ENCODE assay signal across 14 mouse cellular contexts in the genomic region with DNA sequence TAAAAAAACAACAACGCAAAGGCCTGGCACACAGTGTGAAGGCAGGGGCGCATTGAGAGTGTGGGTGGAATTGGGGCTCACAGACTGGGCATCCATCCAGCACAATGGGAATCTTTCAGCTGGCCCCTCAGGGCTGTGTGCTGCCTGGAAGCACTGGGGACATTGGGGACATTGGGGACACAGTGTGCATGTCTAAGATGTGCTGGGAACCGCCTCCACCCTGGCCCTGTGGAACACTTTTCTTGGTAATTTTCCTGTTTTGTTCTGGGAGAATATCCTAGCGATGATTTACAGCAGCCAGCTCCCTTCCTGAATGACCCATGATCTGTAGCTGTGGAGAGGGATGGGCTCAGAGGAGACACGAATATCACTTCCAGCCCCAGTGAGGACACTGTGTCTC. TPM values are rescaled to one million over a fixed set of nuclear protein-coding genes. Genes with fewer than 3 reads are reported as not detected.
DNase-seq lines count a peak whose midpoint lies in the region; ATAC-seq lines count a peak whose summit lies in the region.
"Had no signal": no experiment of that assay in that cellular context is flagged by ENCODE, and none has a peak within 500 bp of the region (broad histone marks: within the 10 kb centered on the region; RNA-seq: fewer than 3 reads in every experiment).

No protein-coding gene starts in this region.

- no peaks in the 10 kb centered on the region for H3K4me1 ChIP-seq in midbrain, embryonic 15.5 days
- H3K4me1 ChIP-seq: liver, embryonic 15.5 days had no signal

- H3K9ac ChIP-seq in midbrain, embryonic 15.5 days: no peak overlapping the region
- H3K9ac ChIP-seq: liver, embryonic 15.5 days had no signal

- no peaks in the 10 kb centered on the region for H3K36me3 ChIP-seq in midbrain, embryonic 15.5 days (replicated peaks)
- H3K36me3 ChIP-seq: liver, embryonic 15.5 days had no signal

- peak; percentile 19 for DNase-seq in cerebellum, adult 11-12 months
- no peak for DNase-seq in cerebellum, adult 8-10 months
- peak; percentile 63 for DNase-seq in right cerebral cortex, adult 18-20 months
- DNase-seq in right cerebral cortex, postnatal 4 days: no peak
- DNase-seq in layer of hippocampus, adult 9-11 months: peak; percentile 70
- DNase-seq in right cerebral cortex, postnatal 36 days (ENCODE audit: low spot score in 2 of 2): peak; percentile 14 to 32
- DNase-seq in lung, postnatal 36 days: no peak
- DNase-seq: adrenal gland, postnatal 36 days; heart, adult 11 months; heart, postnatal 10 days had no signal

- no peaks in the 10 kb centered on the region for H3K27me3 ChIP-seq in midbrain, embryonic 15.5 days (replicated peaks)
- H3K27me3 ChIP-seq: liver, embryonic 15.5 days had no signal

- ATAC-seq in midbrain, embryonic 15.5 days (replicated peaks): no peak
- ATAC-seq: inflammation-experienced regulatory T-cells, adult 6 months had no signal

- H3K9me3 ChIP-seq in midbrain, embryonic 15.5 days: no peaks in the 10 kb centered on the region
- H3K9me3 ChIP-seq: liver, embryonic 15.5 days had no signal

- H3K4me2 ChIP-seq in midbrain, embryonic 15.5 days: no peak overlapping the region
- H3K4me2 ChIP-seq: liver, embryonic 15.5 days had no signal

- WGBS in midbrain, embryonic 15.5 days: 87% methylated on average over 5 of the region's 5 CpGs

- H3K27ac ChIP-seq in midbrain, embryonic 15.5 days: no peak overlapping the region
- H3K27ac ChIP-seq: liver, embryonic 15.5 days had no signal

- H3K4me3 ChIP-seq in midbrain, embryonic 15.5 days: no peak overlapping the region
- H3K4me3 ChIP-seq: erythroblast, embryonic 14.5 days; liver, embryonic 15.5 days had no signal

RNA-seq across cellular contexts. Expression of a gene that starts 29.2 kb away (rescaled TPM):
- 230 and 239 TPM in 2 replicates for polyA plus RNA-seq in midbrain, embryonic 15.5 days (2015; fragmentation: Nextera tagmentation; extraction: Ambion mirVana)

RNA-seq across cellular contexts. Expression of a gene that starts 53.7 kb away (rescaled TPM):
- 34.9 and 38.1 TPM in 2 replicates for polyA plus RNA-seq in midbrain, embryonic 15.5 days (2015; fragmentation: Nextera tagmentation; extraction: Ambion mirVana)

Comparison
In these comparisons a context has a peak if more than half of its experiments do, and no peak if none do; other contexts are left out.
1. DNase-seq: peak in cerebellum, adult 11-12 months (single experiment), right cerebral cortex, adult 18-20 months (single experiment), layer of hippocampus, adult 9-11 months (single experiment) and right cerebral cortex, postnatal 36 days (2 of 2); none in cerebellum, adult 8-10 months (single experiment), right cerebral cortex, postnatal 4 days (single experiment) and lung, postnatal 36 days (single experiment).